Mouse (Mus musculus): ENCODE data around the gene Gbf1.
"Not testable (repeated sequence)": the region's sequence is repeated elsewhere in the genome, so short reads cannot be mapped to it uniquely, and the experiment has no call there.

GRCm38 (mm10) chr19:46129737-46130136 lies 22.6 kb upstream of the Gbf1 start:
- not testable (repeated sequence) for TF ChIP-seq POLR2A (IDR thresholded peaks at IDR 0.05; ENCODE audit: extremely low read depth, insufficient read depth, low read length); CTCF (IDR thresholded peaks at IDR 0.05; ENCODE audit: low read depth, low read length)

Measured in liver, adult 2 months (tissue).